Mouse (Mus musculus) kidney, embryonic 14.5 days (tissue): ENCODE results near the gene Speer1. TPM values are rescaled to one million over a fixed set of nuclear protein-coding genes. Genes with fewer than 3 reads are reported as not detected.
"Not testable (repeated sequence)": the region's sequence is repeated elsewhere in the genome, so short reads cannot be mapped to it uniquely, and the experiment has no call there.

Experiments used
- ATAC-seq: fragments of 200-750 bp; cut with Nextera tagmentation; 2 replicates; pipeline ENCODE4 v1.8.0; 2017; ENCODE audit warnings: moderate number of reproducible peaks, mild to moderate bottlenecking, moderate TSS enrichment, moderate library complexity; ENCODE audit not compliant: low FRiP score, low TSS enrichment
- H3K27ac ChIP-seq: fragments of 300-500 bp; sonication (generic); 2 replicates; pipeline ENCODE4 v1.5.1; 2014; ENCODE audit warnings: low read depth, mild to moderate bottlenecking, low read length, moderate library complexity, mixed read lengths
- H3K27me3 ChIP-seq: fragments of 300-500 bp; sonication (generic); 2 replicates; pipeline ENCODE4 v1.6.1; 2014; ENCODE audit warnings: mild to moderate bottlenecking, low read length; ENCODE audit not compliant: control insufficient read depth, insufficient read depth
- H3K36me3 ChIP-seq: fragments of 300-500 bp; sonication (generic); 2 replicates; pipeline ENCODE4 v1.6.1; 2014; ENCODE audit warnings: low read length, mixed read lengths; ENCODE audit not compliant: control insufficient read depth, insufficient read depth
- H3K4me1 ChIP-seq: fragments of 300-500 bp; sonication (generic); 2 replicates; pipeline ENCODE4 v1.6.1; 2014; ENCODE audit warnings: low read length, mixed read lengths; ENCODE audit not compliant: control insufficient read depth, insufficient read depth
- H3K4me2 ChIP-seq: fragments of 300-500 bp; sonication (generic); replicated peaks from 2 replicates; pipeline ENCODE4 v1.6.1; 2014; ENCODE audit warnings: low read depth, mild to moderate bottlenecking, low read length
- H3K4me3 ChIP-seq: fragments of 300-500 bp; sonication (generic); 2 replicates; pipeline ENCODE4 v1.5.1; 2014; ENCODE audit warnings: mild to moderate bottlenecking, low read length
- H3K9ac ChIP-seq: fragments of 300-500 bp; sonication (generic); 2 replicates; pipeline ENCODE4 v1.6.1; 2014; ENCODE audit warnings: low read depth, mild to moderate bottlenecking, low read length, moderate library complexity
- H3K9me3 ChIP-seq: fragments of 300-500 bp; sonication (generic); 2 replicates; pipeline ENCODE4 v1.6.1; 2016; ENCODE audit warnings: low read length; ENCODE audit not compliant: control insufficient read depth
- WGBS: fragments of 180-500 bp; shearing (Covaris S2); extraction: QIAGEN DNeasy Blood & Tissue Kit; methylation state at CpG from one replicate; pipeline ENCODE4 v1.1.7; 2014; 5-methylcytosine and 5-hydroxymethylcytosine counted together
- polyA plus RNA-seq: library from polyadenylated mRNA; unstranded; fragments of >200 nt; fragmentation: Nextera tagmentation; extraction: Ambion mirVana; gene quantifications from 2 replicates; pipeline ENCODE4 v1.2.1, GENCODE M21; 2014

The Speer1 gene
- not detected in 2 replicates for polyA plus RNA-seq

DNA sequence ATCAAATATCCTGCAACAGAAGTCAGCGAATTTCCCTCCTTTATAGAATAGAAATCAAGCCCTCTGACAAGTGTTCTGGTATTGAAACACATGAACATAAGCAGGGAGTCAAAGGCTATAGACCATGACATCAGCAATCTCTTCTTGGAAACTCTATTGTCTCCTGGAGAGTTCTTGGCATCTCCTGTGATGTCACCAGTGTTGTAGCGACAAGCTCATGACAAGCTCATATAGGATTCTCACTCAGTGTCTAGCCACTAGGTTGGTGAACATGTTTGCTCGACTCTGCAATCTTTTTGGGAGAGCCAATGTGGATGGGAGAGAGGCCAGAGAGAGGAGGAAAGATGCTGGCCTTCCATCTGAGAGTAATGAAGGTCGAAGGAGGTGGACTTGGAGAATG is at the start of gene Speer1:
TSS of gene Speer1 (plus strand) at position 301 of the 400 bp plus-strand sequence.
- not testable (repeated sequence) for H3K4me2 ChIP-seq, H3K4me3 ChIP-seq, H3K9me3 ChIP-seq, H3K9ac ChIP-seq, H3K36me3 ChIP-seq, ATAC-seq, H3K27ac ChIP-seq, H3K27me3 ChIP-seq, H3K4me1 ChIP-seq
- 56% methylated on average over 1 of the region's 4 CpGs for WGBS

Other genes starting within 250 kb of the Speer1 start
- not detected in 2 replicates for gene Gm8879, start 213.9 kb upstream of the Speer1 start, polyA plus RNA-seq
- not detected in 2 replicates for gene Gm5861, start 158.4 kb upstream of the Speer1 start, polyA plus RNA-seq
- gene Gm8890, start 85.5 kb upstream of the Speer1 start, polyA plus RNA-seq: not detected in 2 replicates
- 0.19 TPM in 1 of 2 replicates, not detected in the other for gene Gm8897, start 74.9 kb downstream of the Speer1 start, polyA plus RNA-seq
- not detected in 2 replicates for gene Gm8906, start 161.2 kb downstream of the Speer1 start, polyA plus RNA-seq